In genomic region chr8:3676993-3677579, GRCm38 (mm10) we compare ENCODE assay signal across 8 mouse cellular contexts. TPM values are rescaled to one million over a fixed set of nuclear protein-coding genes. Genes with fewer than 3 reads are reported as not detected.
A peak's percentile ranks its signal among the peaks of the same experiment; 100 is the strongest.
DNase-seq lines count a peak whose midpoint lies in the region; ATAC-seq and TF ChIP-seq lines count a peak whose summit lies in the region.

No protein-coding gene starts in this region.

- no peaks in the 10 kb centered on the region for H3K9me3 ChIP-seq in G1E (replicated peaks)
- H3K9me3 ChIP-seq in forebrain, embryonic 11.5 days (ENCODE audit: control insufficient read depth, low read length) = no peaks in the 10 kb centered on the region
- no peaks in the 10 kb centered on the region for H3K9me3 ChIP-seq in kidney, embryonic 16.5 days (ENCODE audit: low read length)

- H3K4me2 ChIP-seq in forebrain, embryonic 11.5 days (ENCODE audit: low read depth, low read length, severe bottlenecking) = peak overlapping the region; percentile 80
- peak overlapping the region; percentile 81 for H3K4me2 ChIP-seq in kidney, embryonic 16.5 days (replicated peaks; ENCODE audit: low read depth, low read length)

- H3K9ac ChIP-seq in forebrain, embryonic 11.5 days (ENCODE audit: low read length) = peak overlapping the region; percentile 97
- peak overlapping the region; percentile 97 for H3K9ac ChIP-seq in kidney, embryonic 16.5 days (replicated peaks; ENCODE audit: low read length)

- peak overlapping the region; percentile 84 for H3K27ac ChIP-seq in forebrain, embryonic 11.5 days (ENCODE audit: low read depth, low read length)
- peak overlapping the region; percentile 94 for H3K27ac ChIP-seq in kidney, embryonic 16.5 days (ENCODE audit: low read length)

- 6% methylated on average over 15 of the region's 15 CpGs for whole genome bisulfite sequencing in forebrain, embryonic 11.5 days
- 2% methylated on average over 15 of the region's 15 CpGs for WGBS in kidney, embryonic 16.5 days

- TF ChIP-seq CTCF in G1E (IDR thresholded peaks at IDR 0.05; ENCODE audit: low read depth, low read length) = no peak

- H3K36me3 ChIP-seq in G1E (replicated peaks) = peaks cover 39% of the 10 kb centered on the region
- peaks cover 7% of the 10 kb centered on the region for H3K36me3 ChIP-seq in forebrain, embryonic 11.5 days (ENCODE audit: control insufficient read depth, insufficient read depth, low read length)
- peaks cover 28% of the 10 kb centered on the region for H3K36me3 ChIP-seq in kidney, embryonic 16.5 days (ENCODE audit: insufficient read depth, low read length)

- peaks cover 43% of the 10 kb centered on the region for H3K4me1 ChIP-seq in G1E (ENCODE audit: insufficient read depth, low read depth, low read length)
- H3K4me1 ChIP-seq in forebrain, embryonic 11.5 days (replicated peaks; ENCODE audit: control insufficient read depth, insufficient read depth, low read length) = peaks cover 3% of the 10 kb centered on the region; the same call in 1 of the 2 replicates
- peaks cover 20% of the 10 kb centered on the region for H3K4me1 ChIP-seq in kidney, embryonic 16.5 days (ENCODE audit: insufficient read depth, low read length)

- peaks cover 4% of the 10 kb centered on the region for H3K27me3 ChIP-seq in G1E (ENCODE audit: insufficient read depth, low read length)
- H3K27me3 ChIP-seq in forebrain, embryonic 11.5 days (ENCODE audit: control insufficient read depth, insufficient read depth, low read length) = no peaks in the 10 kb centered on the region
- H3K27me3 ChIP-seq in kidney, embryonic 16.5 days (ENCODE audit: insufficient read depth, low read length) = no peaks in the 10 kb centered on the region

- peak; percentile 52 for DNase-seq in adrenal gland, postnatal 14 days
- DNase-seq in adrenal gland, adult 2 months = no peak
- peak; percentile 35 for DNase-seq in G1E (ENCODE audit: low spot score)
- no peak for DNase-seq in forebrain, embryonic 11.5 days (ENCODE audit: low spot score)
- DNase-seq in layer of hippocampus, postnatal 10 days (ENCODE audit: low spot score in 2 of 2) = no peak

- no peak for ATAC-seq in G1E (ENCODE audit: extremely low read depth, insufficient number of reproducible peaks, low FRiP score, poor library complexity, severe bottlenecking)
- peak; percentile 4; the same call in 1 of the 2 replicates for ATAC-seq in forebrain, embryonic 11.5 days (replicated peaks; ENCODE audit: low FRiP score)
- ATAC-seq in kidney, embryonic 16.5 days (ENCODE audit: low FRiP score, low TSS enrichment) = peak; percentile 3; the same call in 1 of the 2 replicates
- ATAC-seq in megakaryocyte progenitor cell, adult 5-6 weeks (replicated peaks; ENCODE audit: poor library complexity) = peak; percentile 33
- ATAC-seq in inflammation-experienced regulatory T-cells, adult 6 months = no peak

- H3K4me3 ChIP-seq in G1E (ENCODE audit: low read depth, low read length) = peak overlapping the region; percentile 78
- H3K4me3 ChIP-seq in forebrain, embryonic 11.5 days (ENCODE audit: low read depth, low read length) = peak overlapping the region; percentile 90
- H3K4me3 ChIP-seq in kidney, embryonic 16.5 days (ENCODE audit: low read length) = peak overlapping the region; percentile 70

RNA-seq across cellular contexts. Expression of gene Trappc5, which starts 1.0 kb away (rescaled TPM):
- total RNA-seq in adrenal gland, postnatal 14 days (2021) = 19.6 and 22.0 TPM in 2 replicates
- 10 to 100 TPM; 19.3 to 19.6 TPM for total RNA-seq in adrenal gland, adult 2 months (2021)
- polyA plus RNA-seq in adrenal gland, adult 2 months (2012; rRNA removed) = 29.7 and 35.8 TPM in 2 replicates
- 12.9 and 15.5 TPM in 2 replicates for total RNA-seq in G1E (2014; fragmentation: Nextera tagmentation)
- total RNA-seq in G1E (2017) = 22.3 and 24.4 TPM in 2 replicates
- polyA plus RNA-seq in G1E (2012) = 16.5 and 20.2 TPM in 2 replicates
- polyA plus RNA-seq in forebrain, embryonic 11.5 days (2014; fragmentation: Nextera tagmentation; extraction: Ambion mirVana) = 34.3 and 42.9 TPM in 2 replicates
- polyA plus RNA-seq in kidney, embryonic 16.5 days (2015; fragmentation: Nextera tagmentation; extraction: Ambion mirVana) = 42.1 and 44.7 TPM in 2 replicates
- total RNA-seq in megakaryocyte progenitor cell, adult 5-6 weeks (2015) = 19.6 and 22.8 TPM in 2 replicates
- total RNA-seq in megakaryocyte progenitor cell, adult 5-6 weeks (2017) = 37.7 and 38.5 TPM in 2 replicates
- 10 to 100 TPM; 19.6 to 27.0 (median 23.3) TPM for polyA plus RNA-seq in inflammation-experienced regulatory T-cells, adult 6 months (2017; shearing (Covaris generic))
- total RNA-seq in layer of hippocampus, postnatal 10 days (2021) = 10 to 100 TPM; 31.5 to 34.4 TPM

RNA-seq across cellular contexts. Expression of gene Fcor, which starts 4.9 kb away (rescaled TPM):
- 26.9 and 29.5 TPM in 2 replicates for total RNA-seq in adrenal gland, postnatal 14 days (2021)
- 10 to 100 TPM; 59.0 to 69.8 TPM for total RNA-seq in adrenal gland, adult 2 months (2021)
- 18.3 and 18.8 TPM in 2 replicates for polyA plus RNA-seq in adrenal gland, adult 2 months (2012; rRNA removed)
- total RNA-seq in G1E (2014; fragmentation: Nextera tagmentation) = not detected in 2 replicates
- not detected in 2 replicates for total RNA-seq in G1E (2017)
- polyA plus RNA-seq in G1E (2012) = not detected in 2 replicates
- 9.3 and 12.1 TPM in 2 replicates for polyA plus RNA-seq in forebrain, embryonic 11.5 days (2014; fragmentation: Nextera tagmentation; extraction: Ambion mirVana)
- 13.2 and 14.8 TPM in 2 replicates for polyA plus RNA-seq in kidney, embryonic 16.5 days (2015; fragmentation: Nextera tagmentation; extraction: Ambion mirVana)
- total RNA-seq in megakaryocyte progenitor cell, adult 5-6 weeks (2015) = 22.6 and 25.4 TPM in 2 replicates
- 10.5 and 15.2 TPM in 2 replicates for total RNA-seq in megakaryocyte progenitor cell, adult 5-6 weeks (2017)
- not detected for polyA plus RNA-seq in inflammation-experienced regulatory T-cells, adult 6 months (2017; shearing (Covaris generic))
- 10 to 100 TPM; 23.0 to 24.6 TPM for total RNA-seq in layer of hippocampus, postnatal 10 days (2021)

RNA-seq across cellular contexts. Expression of gene Mcemp1, which starts 11.5 kb away (rescaled TPM):
- 0.37 and 0.75 TPM in 2 replicates for total RNA-seq in adrenal gland, postnatal 14 days (2021)
- total RNA-seq in adrenal gland, adult 2 months (2021) = under 1 TPM in 1 of 2 experiments, not detected in 1; 0.49 TPM
- polyA plus RNA-seq in adrenal gland, adult 2 months (2012; rRNA removed) = not detected in 2 replicates
- total RNA-seq in G1E (2014; fragmentation: Nextera tagmentation) (not detected in 2 replicates), G1E (2017) (0.11 TPM in 1 of 2 replicates, not detected in the other)
- not detected in 2 replicates for polyA plus RNA-seq in G1E (2012)
- 0.29 TPM in 1 of 2 replicates, not detected in the other for polyA plus RNA-seq in forebrain, embryonic 11.5 days (2014; fragmentation: Nextera tagmentation; extraction: Ambion mirVana)
- 0.20 and 0.50 TPM in 2 replicates for polyA plus RNA-seq in kidney, embryonic 16.5 days (2015; fragmentation: Nextera tagmentation; extraction: Ambion mirVana)
- total RNA-seq in megakaryocyte progenitor cell, adult 5-6 weeks (2015) = 21.5 and 30.3 TPM in 2 replicates
- 16.0 TPM in 2 replicates for total RNA-seq in megakaryocyte progenitor cell, adult 5-6 weeks (2017)
- polyA plus RNA-seq in inflammation-experienced regulatory T-cells, adult 6 months (2017; shearing (Covaris generic)) = under 1 TPM in 1 of 3 experiments, not detected in 2; 0.48 TPM
- total RNA-seq in layer of hippocampus, postnatal 10 days (2021) = under 1 TPM; 0.38 to 0.39 TPM

RNA-seq across cellular contexts. Expression of gene Fcer2a, which starts 16.9 kb away (rescaled TPM):
- 0.63 and 11.8 TPM in 2 replicates for total RNA-seq in adrenal gland, postnatal 14 days (2021)
- under 1 TPM in 1 of 2 experiments, not detected in 1; 0.41 TPM for total RNA-seq in adrenal gland, adult 2 months (2021)
- 0.07 and 0.26 TPM in 2 replicates for polyA plus RNA-seq in adrenal gland, adult 2 months (2012; rRNA removed)
- not detected in 2 replicates for total RNA-seq in G1E (2014; fragmentation: Nextera tagmentation)
- 0.06 TPM in 1 of 2 replicates, not detected in the other for total RNA-seq in G1E (2017)
- not detected in 2 replicates for polyA plus RNA-seq in G1E (2012)
- 0.16 and 0.24 TPM in 2 replicates for polyA plus RNA-seq in forebrain, embryonic 11.5 days (2014; fragmentation: Nextera tagmentation; extraction: Ambion mirVana)
- polyA plus RNA-seq in kidney, embryonic 16.5 days (2015; fragmentation: Nextera tagmentation; extraction: Ambion mirVana) = 0.22 TPM in 1 of 2 replicates, not detected in the other
- not detected in 2 replicates for total RNA-seq in megakaryocyte progenitor cell, adult 5-6 weeks (2015)
- total RNA-seq in megakaryocyte progenitor cell, adult 5-6 weeks (2017) = not detected in 2 replicates
- polyA plus RNA-seq in inflammation-experienced regulatory T-cells, adult 6 months (2017; shearing (Covaris generic)) = 1 to 10 TPM in 2 of 3 experiments, under 1 TPM in 1; 0.85 to 1.9 (median 1.9) TPM
- total RNA-seq in layer of hippocampus, postnatal 10 days (2021) = not detected

RNA-seq across cellular contexts. Expression of gene Retn, which starts 21.5 kb away (rescaled TPM):
- total RNA-seq in adrenal gland, postnatal 14 days (2021) = 9.5 and 19.9 TPM in 2 replicates
- total RNA-seq in adrenal gland, adult 2 months (2021) = 100 to 1,000 TPM; 165 to 223 TPM
- polyA plus RNA-seq in adrenal gland, adult 2 months (2012; rRNA removed) = 59.9 and 96.4 TPM in 2 replicates
- total RNA-seq in G1E (2014; fragmentation: Nextera tagmentation) (not detected in 2 replicates), G1E (2017) (not detected in 2 replicates)
- not detected in 2 replicates for polyA plus RNA-seq in G1E (2012)
- 0.41 and 0.68 TPM in 2 replicates for polyA plus RNA-seq in forebrain, embryonic 11.5 days (2014; fragmentation: Nextera tagmentation; extraction: Ambion mirVana)
- 0.31 and 0.55 TPM in 2 replicates for polyA plus RNA-seq in kidney, embryonic 16.5 days (2015; fragmentation: Nextera tagmentation; extraction: Ambion mirVana)
- 0.56 TPM in 1 of 2 replicates, not detected in the other for total RNA-seq in megakaryocyte progenitor cell, adult 5-6 weeks (2015)
- total RNA-seq in megakaryocyte progenitor cell, adult 5-6 weeks (2017) = not detected in 2 replicates
- not detected for polyA plus RNA-seq in inflammation-experienced regulatory T-cells, adult 6 months (2017; shearing (Covaris generic))
- total RNA-seq in layer of hippocampus, postnatal 10 days (2021) = 1 to 10 TPM; 1.1 TPM

Comparison
In these comparisons a context has a peak if more than half of its experiments do, and no peak if none do; other contexts are left out.
1. DNase-seq: peak in adrenal gland, postnatal 14 days (single experiment) and G1E (single experiment); none in adrenal gland, adult 2 months (single experiment), forebrain, embryonic 11.5 days (single experiment) and layer of hippocampus, postnatal 10 days (0 of 2).
2. ATAC-seq: peak in forebrain, embryonic 11.5 days (single experiment), kidney, embryonic 16.5 days (single experiment) and megakaryocyte progenitor cell, adult 5-6 weeks (single experiment); none in G1E (single experiment) and inflammation-experienced regulatory T-cells, adult 6 months (single experiment).
3. RNA of gene Fcor, which starts 4.9 kb away (total RNA-seq): 59.0 to 69.8 TPM in adrenal gland, adult 2 months, 26.9 to 29.5 TPM in adrenal gland, postnatal 14 days, 23.0 to 24.6 TPM in layer of hippocampus, postnatal 10 days and 10.5 to 25.4 TPM in megakaryocyte progenitor cell, adult 5-6 weeks; not detected in G1E; every median in the first group is over 4 times any median in the second.
4. Peak in every context shown above with its lines, with median percentiles within 50 percentile points of each other: H3K4me3 ChIP-seq.